Mouse (Mus musculus): ENCODE results near the gene Gm8220.
"Not testable (repeated sequence)": the region's sequence is repeated elsewhere in the genome, so short reads cannot be mapped to it uniquely, and the experiment has no call there.

The Gm8220 gene

DNA sequence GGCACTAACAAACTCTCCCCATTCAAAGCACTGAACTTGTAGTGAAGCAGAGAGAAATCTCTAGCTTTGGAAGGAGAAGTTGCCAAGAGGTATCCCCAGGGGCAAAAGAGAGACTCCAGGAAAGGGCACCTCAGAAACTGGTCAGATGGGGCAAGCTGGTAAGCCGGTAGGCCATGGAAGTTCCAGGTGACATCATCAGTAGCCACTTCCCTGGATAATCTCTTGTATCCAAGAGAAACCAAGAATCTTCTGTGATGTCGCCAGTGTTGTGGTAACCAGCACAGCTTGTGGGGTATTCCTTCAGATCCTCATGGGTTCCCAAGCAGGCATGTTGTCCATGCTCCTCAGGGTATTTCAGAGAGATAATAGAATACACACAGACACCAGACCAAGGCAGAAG lies at the start of gene Gm8220:
Gene Gm8220, plus strand, starts transcription at position 301 of the 400 bp plus-strand sequence.
- DNase-seq = not testable (repeated sequence)

DNA sequence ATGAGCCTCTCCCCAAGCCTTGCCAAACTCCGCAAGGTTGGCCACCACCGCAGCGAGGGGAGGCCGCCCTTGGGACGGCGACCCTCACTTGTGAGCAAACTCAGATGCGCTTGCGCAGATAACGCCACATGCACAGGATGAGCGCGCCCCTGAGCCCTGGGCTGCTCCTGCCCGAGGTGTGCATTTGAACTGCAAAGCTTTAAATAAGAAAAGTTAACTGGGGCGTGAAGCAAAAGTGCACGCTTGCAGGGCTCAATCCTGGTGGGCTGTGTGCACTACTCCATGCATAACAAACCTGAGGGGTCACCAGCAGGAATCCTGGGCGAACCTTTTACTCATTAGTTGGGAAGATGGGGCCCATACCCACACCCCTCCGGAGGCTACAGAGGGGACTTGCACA lies 37.3 kb upstream of the Gm8220 start:
- DNase-seq = no peak

DNA sequence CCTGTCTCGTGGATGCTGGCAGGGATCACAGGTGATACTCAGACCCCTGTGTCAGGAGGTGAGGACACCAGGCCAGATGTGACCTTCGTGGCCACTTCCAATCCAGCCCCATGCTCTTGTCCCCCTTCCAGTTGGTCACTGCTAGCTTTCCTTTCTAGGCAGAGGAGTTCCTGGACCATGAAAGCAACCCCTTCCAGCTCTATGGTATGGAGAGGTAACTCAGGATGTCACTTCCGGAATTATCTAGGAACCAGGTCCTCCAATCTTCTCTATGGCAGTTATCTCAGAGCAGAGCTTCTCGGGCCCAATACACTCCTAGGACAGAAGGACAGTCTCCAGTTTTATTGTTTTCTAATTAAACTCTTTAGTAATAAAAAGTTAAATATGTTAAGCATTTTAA lies 26.7 kb downstream of the Gm8220 start:
- DNase-seq = not testable (repeated sequence)

DNA sequence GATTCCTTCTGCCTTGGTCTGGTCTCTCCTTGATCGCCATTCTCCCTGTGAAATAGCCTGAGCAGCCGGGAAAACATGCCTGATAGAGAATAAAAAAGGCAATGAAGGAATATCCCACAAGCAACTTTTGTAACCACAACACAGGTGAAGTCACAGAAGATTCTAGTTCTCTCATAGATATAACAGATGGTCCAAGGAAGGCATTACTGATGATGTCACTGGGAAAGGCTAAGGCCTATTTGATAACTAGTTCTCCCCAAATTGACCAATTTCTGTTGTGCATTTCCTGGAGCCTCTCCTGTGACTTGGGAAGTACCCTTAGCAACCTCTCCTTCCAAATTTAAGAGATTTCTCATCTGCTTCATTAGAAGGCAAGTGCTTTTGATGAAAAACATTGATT lies 53.1 kb downstream of the Gm8220 start, which contains the start of gene Gm5930:
Gene Gm5930, minus strand, starts transcription at position 101 of the 400 bp plus-strand sequence.
- DNase-seq = not testable (repeated sequence)
